Mouse (Mus musculus) lung, adult 18-20 months (tissue): ENCODE data around the gene Ppp2r3c.
"Not testable (repeated sequence)": the region's sequence is repeated elsewhere in the genome, so short reads cannot be mapped to it uniquely, and the experiment has no call there.

Experiments
- DNase-seq, 2 experiments: peaks; one replicate each; pipeline ENCODE4 v3.0.0; 2022; ENCODE audit warnings: mixed read lengths in 2 of 2

Ppp2r3c gene

DNA sequence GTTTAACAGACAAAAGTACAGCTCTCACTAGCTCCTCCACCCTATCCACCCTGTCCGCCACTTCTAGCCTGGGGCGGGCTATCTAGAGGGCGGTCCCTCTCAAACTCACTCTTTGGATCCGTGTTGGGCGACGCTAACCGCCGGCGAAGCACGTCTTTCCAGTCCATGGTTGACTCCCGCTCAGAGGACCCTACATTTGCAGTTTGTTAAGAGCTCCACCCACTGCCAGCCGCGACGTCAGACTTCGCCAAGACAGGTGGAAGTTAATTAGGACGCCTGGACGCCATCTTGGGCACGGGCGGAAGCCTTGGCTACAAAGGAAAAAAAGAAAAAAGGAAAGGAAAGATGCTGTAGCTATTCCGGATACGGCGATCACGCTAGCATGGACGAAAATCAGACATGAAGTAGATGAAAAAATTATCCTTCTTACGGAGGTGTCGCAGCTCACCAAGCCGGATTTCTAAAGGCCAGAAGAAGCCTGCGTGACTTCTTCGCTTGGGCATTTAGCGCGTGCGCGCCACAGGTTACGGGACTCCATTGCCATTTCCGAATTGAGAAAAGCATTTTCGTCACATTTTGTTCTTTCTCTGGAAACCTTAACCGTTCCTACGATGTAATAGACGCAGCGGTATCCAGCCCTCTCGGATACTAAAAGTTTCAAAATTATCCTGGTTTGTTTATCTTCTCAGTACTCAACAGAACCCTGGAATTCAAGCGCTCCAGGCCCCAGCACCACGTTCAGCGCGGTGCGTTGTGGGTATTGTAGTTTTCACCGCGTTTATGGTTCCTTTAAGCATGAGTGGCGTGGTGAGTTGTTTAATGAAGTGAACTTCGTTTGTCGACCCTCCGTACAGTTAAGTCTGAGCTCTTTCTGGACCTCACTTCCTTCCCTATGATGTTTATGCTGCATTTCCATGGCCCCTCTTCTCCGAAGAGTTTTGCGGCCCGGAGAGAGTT is at the start of gene Ppp2r3c:
TSS of gene Ppp2r3c (minus strand) at position 514 of the 957 bp plus-strand sequence.
- DNase-seq: peak; percentile 95 to 96

DNA sequence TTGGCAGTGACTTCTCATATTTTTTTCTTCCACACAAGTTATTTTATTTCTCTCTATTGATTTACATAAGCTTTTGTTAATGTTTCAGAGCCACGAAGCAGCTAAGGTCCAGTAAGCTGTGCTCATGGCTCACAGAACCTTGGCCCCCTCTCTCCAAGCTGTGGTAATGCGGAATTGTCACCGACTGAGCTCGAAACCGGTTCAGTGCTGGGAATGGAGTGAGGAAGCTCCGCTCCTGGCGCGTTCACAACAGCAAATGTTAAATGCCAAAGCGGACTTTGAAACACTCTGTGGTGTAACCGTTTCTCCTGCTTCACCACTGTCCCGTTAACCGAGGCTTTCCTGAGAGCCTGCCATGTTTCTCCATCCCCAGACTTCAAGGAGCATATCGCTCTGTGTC is 41.8 kb upstream of the Ppp2r3c start:
- no peak for DNase-seq

DNA sequence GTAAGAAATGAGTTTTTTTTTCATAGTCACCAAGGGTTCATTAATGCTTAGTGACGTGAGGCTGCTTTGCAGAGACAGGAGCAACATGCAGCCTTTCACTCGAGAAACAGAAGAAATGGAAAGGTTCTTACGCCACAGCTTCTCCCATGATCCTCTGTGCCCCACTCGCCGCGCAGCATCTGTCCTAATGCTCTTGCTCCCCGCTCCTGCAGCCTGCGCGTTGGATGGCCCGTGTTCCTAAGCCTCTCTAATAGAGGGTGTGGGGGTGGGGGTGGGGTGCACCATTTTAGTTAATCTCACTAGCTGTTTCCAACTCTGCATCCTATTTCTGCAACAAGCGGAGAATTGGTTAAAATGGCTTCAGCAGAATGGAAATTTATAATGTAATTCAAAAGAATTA is 41.2 kb upstream of the Ppp2r3c start:
- no peak for DNase-seq

DNA sequence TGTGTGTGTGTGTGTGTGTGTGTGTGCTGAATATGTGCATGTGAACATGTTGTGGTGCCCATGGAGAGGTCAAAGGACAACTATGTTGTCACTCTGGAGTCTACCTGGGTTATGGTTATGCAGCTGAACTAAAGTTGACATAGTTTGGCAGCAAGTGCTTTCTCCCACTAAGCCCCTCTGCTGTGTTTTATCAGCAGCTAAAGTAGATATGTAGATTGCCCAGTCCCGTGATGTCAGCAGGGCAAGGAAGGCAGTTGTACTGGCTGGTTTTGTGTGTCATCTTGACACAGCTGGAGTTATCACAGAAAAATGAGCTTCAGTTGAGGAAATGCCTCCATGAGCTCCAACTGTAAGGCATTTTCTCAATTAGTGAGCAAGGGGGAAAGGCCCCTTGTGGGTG is 40.2 kb upstream of the Ppp2r3c start:
- DNase-seq: not testable (repeated sequence)

DNA sequence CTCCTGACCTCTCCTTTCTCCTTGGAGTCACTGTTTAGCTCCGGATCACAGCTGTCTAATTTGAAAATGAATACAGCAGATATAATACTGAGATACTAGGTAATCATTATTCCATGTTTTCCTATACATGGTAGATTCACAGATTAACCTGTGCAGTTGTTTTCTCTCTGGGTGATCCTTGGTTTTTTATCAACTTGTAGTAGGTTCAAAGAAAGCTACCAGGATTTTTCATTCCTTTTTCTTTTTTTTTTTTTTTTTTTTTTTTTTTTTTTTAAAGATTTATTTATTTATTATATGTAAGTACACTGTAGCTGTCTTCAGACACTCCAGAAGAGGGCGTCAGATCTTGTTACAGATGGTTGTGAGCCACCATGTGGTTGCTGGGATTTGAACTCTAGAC is 35.7 kb upstream of the Ppp2r3c start:
- DNase-seq: not testable (repeated sequence)

DNA sequence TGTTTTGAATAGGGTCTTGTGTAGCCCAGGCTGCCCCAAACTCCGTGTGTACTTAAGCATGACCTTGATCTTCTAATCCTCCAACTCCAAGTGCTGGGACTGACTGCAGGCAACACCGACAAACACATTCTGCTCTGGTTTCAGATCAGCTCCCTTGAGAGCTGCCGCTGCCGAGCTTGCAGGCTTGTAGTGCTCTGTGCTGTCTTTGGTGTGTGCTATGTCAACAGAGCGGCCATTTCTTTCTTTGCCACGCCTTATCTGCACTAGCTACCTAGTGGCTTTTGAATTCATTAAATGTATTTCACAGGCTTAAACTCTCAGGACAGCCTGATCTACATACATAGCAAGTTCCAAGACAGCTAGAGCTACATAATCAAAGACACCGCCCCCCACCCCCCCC is 30.9 kb upstream of the Ppp2r3c start:
- no peak for DNase-seq

DNA sequence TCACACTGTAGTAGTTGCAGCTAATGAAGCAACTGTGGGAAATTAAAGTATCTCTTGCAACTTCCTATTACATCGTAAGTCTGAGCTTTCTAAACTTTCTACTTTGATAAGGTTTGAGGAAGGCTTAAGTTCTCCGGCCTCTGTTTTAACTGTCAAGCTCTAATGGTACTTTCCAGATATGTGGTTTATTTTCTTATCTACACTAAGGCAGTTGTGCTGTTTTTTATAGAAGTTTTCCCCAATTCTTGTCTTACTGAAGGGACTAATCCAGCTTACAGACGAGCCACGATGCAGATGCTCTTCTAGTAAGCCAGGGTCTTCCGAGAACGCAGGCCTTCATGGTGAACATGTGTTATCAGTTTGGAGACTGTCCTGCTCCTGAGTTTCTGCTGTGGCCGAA is 26.6 kb upstream of the Ppp2r3c start:
- DNase-seq: no peak

DNA sequence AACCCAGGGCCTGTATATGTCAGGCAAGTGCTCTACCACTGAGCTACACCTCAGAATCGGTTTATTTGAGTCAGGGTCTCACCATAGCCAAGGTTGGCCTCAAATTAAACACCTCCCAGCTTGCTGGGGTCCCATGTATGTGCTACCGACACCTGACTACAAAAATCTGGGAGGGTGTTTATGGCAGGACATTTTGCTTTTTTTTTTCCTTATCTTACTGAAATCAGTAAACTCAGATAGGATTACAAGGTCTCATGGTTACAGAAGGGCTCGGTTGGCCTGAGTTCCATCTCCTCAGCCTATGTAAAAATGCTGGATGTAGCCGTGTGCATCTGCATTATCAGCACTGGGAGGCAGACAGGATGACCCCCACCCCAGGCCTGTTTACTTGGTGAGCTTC is 26.0 kb upstream of the Ppp2r3c start:
- no peak for DNase-seq

DNA sequence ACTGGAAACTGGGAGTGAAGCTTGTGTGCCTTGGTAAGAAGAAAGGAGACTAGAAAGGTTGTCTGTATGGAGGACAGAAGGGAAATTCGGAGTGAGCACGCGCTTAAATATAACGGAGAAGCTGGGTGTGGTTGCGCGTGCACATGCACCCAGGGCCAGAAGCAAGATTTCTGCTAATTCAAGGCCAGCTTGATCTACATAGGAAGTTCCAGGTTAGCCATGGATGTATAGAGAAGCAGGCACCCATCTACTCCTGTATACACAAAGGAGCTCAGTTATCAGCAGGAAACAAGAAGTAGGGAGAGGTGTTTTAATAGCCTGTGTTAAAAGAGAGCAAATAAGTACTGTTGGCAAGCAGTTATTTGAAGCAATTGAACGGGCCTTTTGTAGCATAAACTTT is 22.9 kb upstream of the Ppp2r3c start:
- no peak for DNase-seq

DNA sequence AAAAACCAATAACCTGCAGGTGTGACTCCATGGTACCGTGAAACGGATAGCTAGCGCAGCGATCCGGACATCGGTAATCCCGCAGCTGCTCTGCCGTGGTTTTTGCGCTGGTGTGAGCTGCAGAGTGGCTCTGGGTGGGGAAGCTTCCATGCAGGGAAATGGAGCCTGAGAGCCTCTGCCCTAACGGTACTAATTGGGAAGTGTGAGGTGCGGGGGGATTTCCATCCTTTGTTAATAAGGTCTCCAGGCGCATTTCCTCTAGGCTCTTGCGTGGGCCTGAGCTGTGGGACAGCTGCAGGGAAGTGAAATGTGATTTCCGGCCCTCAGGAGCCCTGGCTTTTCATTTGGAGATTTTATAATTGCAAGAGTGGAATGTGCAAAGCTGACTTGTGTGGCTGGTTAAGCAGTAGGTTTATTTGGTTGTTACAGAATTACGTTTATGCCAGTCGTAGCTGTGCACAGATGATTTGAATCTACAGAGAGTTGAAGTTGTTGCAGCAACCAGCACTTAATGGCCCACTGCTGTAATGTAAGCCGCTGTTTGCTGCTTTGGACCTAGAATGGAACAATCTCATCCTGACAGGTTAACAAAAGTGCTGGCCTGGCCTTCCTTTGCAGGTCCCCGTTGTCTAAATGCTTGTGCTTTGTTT is 19.0 kb upstream of the Ppp2r3c start:
- DNase-seq: no peak

DNA sequence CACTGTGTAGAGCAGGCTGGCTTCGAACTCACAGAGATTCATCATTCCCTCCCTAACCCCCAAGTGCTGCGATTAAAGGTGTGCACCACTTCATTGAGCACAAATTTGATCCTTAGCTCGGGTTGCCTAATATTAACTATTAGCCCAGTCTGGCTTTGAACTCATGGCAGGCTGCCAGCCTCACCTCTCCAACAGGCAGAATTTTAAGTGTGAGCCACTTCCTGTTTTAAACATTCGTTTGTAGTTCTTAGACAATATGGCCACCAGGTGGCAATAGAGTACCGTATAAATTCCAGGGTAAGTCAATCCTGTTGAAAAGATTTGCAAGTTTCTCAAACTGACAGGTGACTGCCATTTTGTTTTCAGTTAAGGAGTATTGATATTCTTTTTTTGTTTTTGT is 12.4 kb upstream of the Ppp2r3c start:
- peak; percentile 82 to 91 for DNase-seq

DNA sequence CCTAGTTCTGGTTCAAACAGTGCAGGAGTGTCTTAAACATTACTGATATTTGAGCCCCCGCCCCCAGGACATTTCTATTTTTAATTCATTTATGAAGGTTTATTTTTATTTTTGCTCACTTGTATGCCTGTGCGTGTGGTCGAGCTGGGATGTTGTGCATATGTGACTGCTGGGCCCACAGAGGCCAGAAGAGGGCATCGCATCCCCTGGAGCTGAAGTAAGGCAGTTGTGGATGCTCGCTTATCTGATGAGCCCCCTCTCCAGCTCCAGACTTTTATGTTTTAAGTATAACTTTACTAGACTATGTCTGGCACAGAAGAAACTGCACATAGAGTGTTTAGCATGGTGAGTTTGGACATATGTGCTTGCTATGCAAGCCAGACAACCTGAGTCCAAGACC is 11.1 kb upstream of the Ppp2r3c start:
- DNase-seq: no peak

DNA sequence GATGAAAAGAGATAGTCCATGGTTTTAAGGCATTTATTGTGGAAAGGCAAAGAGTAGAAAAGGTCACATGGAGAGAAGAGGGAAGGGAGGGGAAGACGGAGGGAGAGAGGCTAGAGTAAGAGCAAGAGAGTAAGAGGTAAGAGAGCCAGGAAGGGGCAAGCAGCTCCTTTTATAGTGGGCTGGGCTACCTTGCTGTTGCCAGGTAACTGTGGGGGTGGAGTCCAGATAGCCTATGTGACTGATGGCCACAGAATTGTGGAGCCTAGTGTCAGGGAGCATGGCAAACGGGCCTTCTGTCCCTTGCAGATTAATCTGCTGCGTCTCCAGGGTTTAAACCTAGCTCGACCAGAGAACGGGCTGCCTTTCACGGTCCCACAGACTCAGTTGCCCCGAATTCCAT is 9.0 kb upstream of the Ppp2r3c start:
- no peak for DNase-seq

DNA sequence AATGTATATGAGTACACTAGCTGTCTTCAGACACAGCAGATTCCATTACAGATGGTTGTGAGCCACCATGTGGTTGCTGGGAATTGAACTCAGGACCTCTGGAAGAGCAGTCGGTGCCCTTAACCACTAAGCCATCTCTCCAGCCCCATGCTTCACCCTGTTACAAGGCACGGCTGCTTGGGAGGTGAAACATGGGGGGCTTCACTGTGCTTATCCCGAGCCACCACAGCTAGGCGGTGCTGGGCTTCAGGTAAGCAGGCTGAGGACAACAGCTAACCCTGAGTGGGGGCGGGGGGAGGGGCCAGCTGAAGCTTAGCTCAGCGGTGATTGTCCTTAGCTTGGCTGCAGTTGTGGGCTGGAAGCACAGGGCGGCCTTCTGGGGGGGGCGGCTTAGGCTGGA is 6.7 kb upstream of the Ppp2r3c start:
- no peak for DNase-seq

DNA sequence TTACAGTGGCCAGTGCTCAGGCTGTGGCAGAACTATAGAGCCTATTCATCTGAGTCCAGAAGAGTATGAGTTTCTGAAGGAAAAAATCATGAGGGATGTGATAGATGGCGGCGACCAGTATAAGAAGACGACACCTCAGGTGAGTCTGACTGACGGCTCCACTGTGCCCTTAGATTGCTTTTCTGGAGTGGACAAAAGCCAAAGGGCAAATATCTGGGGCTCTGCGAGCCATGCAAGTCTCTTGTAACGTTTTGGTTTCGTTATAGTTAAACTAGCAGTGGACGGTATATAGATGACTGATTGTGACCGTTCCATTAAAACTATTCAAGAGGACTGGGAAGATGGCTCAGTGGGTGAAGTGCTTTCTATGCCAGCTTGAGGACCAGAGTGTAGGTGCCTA is 5.9 kb upstream of the Ppp2r3c start:
- no peak for DNase-seq

DNA sequence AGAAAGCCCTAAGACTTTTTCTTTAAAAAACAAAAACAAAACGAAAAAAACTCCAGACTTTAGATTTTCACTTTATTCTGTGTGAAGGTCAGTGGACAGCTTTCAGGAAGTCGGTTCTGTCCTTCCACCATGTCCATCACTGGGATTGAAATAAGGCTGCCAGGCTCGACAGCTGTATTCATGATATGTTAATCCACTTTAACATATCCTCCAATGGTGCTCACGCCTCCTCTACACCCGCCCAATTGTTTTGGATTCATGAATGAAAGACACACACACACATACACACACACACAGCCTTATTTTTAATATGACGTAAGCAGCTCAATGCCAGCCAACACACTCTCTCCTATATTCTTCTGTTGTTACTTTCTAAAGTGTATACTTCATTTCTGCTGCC is 4.8 kb upstream of the Ppp2r3c start:
- no peak for DNase-seq

DNA sequence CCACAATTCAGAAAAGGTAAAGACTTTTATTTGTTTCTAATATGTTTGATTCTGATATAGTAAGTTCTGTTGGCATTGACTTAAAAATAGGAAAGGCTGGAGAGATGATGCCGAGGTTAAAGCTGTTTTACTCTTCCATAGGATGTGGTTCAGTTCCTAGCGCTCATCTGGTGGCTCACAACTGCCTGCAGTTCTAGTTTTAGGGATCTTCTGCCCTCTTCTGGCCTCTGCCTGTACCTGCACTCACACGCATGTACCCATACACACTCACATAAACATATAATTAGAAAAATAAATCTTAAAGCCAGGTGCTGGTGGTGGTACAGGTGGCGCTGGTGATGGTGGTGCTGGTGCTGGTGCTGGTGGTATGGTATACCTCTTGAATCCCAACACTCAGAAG is 3.6 kb upstream of the Ppp2r3c start:
- DNase-seq: no peak

DNA sequence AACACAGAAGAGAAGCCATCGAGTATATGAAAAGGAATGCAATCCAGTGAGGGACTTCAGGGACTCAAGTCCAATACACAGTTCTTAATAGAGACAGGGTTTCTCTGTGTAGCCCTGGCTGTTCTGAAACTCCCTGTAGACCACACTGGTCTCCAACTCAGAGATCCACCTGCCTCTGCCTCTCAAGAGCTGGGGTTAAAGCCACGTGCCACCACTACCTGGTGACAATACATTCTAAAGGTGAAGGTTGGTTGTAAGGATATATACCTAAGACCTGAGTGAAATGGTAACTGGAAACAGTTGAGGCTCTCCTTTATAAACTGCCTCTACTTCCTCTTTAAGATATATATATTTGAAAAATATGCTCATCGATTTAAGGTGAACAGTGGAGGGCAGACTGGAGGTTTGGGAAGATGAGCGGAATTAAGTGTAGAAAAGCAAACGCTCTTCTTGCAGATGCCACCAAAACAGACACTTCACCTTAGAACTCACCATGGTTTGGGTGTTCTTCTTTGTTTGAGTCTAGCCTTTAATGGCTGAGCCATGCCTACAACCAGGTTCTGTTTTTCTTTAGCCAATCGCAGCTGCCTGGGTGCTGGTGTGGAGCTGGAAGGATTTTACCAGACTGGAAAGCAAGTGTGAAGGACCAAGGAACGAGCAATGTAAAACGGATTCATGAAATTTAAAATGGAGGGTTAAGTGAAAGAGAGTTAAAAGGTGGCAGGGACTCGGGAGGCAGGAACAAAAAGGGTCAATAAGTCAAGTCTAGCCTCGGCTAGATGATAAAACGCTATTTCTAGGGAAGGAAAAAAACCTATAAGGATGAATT is 1.1 kb downstream of the Ppp2r3c start:
- DNase-seq: no peak

DNA sequence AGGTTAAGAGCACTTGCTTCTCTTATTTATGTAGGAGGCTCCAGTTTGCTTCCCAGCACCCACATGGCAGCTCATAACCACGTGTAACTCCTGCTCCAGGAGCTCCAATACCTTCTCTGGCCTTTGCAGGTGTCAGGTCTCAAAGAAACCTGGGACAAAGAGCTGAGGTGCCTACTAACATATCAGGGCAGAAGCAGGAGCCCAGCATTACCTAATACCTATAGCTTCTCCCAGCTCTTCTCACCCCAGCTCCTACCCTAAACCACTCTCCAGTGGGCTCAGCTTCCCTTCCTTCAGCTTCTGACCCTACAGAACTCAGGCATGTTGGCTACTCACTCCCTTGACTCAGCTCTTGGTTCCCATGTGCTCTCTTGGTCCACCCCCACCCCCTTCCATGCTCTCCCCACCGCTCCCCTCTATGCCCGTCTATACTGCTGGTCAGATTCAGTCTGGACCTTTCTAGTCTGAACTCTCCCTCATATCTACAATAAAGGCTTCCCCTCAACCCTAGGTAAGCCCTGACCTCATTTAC is 1.9 kb downstream of the Ppp2r3c start:
- no peak for DNase-seq

DNA sequence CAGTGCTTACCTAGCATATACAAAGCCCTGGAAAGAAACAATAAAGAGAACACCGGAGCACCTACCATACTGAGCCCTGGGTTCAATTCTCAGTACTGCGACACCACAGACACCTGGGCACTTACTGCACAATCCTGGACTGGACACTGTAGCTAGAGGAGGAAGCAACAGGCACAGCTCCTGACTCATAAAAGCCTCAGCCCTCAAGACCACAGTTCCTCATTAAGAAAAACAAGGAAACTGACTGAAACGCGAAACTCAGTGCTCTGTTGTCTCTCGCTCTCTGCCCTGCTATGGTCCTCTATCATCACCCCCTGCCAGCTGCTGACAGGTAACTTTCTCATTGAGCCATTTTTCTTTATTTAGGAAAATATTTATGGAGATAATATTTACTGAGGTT is 3.5 kb downstream of the Ppp2r3c start, which contains the start of gene 1110008L16Rik:
TSS of gene 1110008L16Rik (plus strand) at position 242 of the 400 bp plus-strand sequence.
- DNase-seq: no peak

DNA sequence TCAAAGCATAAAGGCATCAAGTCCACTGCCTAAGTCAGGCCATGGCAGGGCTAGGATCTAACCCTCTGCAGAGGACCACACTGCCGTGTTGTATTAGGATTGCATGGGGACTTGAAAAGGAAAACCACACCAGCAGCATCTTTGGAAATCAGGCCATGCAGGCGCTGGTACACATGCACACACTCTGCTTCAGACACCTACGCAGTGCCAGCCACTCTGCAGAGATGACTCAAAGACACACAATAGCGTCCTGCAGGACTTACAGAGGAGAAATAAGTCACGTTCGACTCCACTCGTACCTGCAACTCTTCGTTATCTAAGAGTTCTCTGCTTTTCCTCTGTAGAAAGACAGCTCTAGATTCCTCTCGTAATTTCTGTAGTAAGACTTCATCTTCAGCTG is 4.7 kb downstream of the Ppp2r3c start:
- DNase-seq: no peak

DNA sequence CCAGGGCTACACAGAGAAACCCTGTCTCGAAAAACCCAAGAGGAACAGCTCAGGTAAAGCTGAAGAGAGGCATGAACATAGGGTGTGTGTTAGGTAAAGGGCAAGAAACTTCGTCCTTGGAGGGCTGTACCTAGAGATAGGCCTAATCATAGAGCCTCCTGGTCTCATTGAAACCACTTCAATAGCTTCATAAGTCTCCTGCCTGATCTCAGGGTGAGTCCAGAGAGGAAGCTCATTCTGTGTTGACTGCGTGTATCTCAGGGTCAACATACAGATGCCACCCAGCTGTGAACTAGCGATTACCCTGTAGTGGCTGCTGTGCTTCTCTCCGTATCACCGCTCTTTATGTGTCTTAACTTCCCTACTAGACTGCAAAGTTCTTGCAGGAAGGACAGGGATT is 25.2 kb downstream of the Ppp2r3c start:
- DNase-seq: not testable (repeated sequence)

DNA sequence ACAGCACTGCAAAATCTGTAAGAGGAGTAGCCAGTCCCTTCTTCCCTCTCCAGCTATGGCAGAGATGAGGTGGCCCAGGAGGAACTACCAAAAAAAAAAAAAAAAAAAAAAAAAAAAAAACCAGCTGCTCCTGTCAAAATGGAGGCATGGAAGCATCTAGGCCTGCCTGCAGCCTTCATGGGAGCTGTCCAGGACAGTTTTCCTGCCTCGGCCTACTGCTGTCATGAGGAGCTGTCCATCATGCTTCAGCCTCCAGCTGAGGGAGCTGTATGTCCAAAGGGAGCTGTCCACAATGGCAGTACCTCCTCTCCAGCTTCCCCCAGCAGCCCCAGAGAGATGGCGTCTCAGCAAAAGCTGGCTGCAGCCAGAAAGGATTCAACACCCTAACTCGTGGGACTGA is 30.6 kb downstream of the Ppp2r3c start:
- no peak for DNase-seq
